Mouse (Mus musculus) NIH3T3 (cell line): Measurements from ENCODE around the gene Galnt4.
"Not testable (repeated sequence)": the region's sequence is repeated elsewhere in the genome, so short reads cannot be mapped to it uniquely, and the experiment has no call there.

Experiments
- DNase-seq: peaks from one replicate; pipeline ENCODE4 v3.0.0-alpha.2; 2012; ENCODE audit warnings: low read depth

Gene Galnt4

DNA sequence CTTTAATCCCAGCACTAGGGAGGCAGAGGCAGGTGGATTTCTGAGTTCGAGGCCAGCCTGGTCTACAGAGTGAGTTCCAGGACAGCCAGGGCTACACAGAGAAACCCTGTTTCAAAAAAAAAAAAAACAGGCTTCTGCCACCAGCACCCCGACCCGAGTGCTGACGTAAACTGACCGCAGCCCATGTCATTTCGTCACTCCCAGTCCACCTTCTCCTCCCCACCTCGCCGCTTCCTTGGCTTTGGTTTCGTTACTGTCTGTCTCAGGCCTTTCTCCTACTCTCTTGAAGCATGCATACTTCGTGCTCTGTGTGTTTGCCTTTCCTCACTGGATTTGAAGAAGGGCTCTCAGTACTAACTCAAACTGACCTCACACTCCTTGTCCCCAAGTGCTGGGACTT is 49.7 kb downstream of the Galnt4 start:
- DNase-seq: not testable (repeated sequence)

- DNase-seq: peak; percentile 50
Measured at GRCm38 (mm10) chr10:99161987-99162582, 54.1 kb downstream of the Galnt4 start.
